Mouse (Mus musculus) neural tube, embryonic 12.5 days (tissue): ENCODE results near the gene Inava. TPM values are rescaled to one million over a fixed set of nuclear protein-coding genes. Genes with fewer than 3 reads are reported as not detected.

Experiments
- ATAC-seq: fragments of 200-750 bp; cut with Nextera tagmentation; 2 replicates; pipeline ENCODE4 v1.8.0; 2017; ENCODE audit warnings: low read depth, mild to moderate bottlenecking, moderate TSS enrichment, moderate library complexity; ENCODE audit not compliant: low FRiP score
- H3K27ac ChIP-seq: fragments of 300-500 bp; sonication (generic); 2 replicates; pipeline ENCODE4 v1.5.1; 2016
- H3K27me3 ChIP-seq: fragments of 300-500 bp; sonication (generic); replicated peaks from 2 replicates; pipeline ENCODE4 v1.6.1; 2016; ENCODE audit warnings: mild to moderate bottlenecking
- H3K36me3 ChIP-seq: fragments of 300-500 bp; sonication (generic); 2 replicates; pipeline ENCODE4 v1.6.1; 2016; ENCODE audit warnings: mild to moderate bottlenecking
- H3K4me1 ChIP-seq: fragments of 300-500 bp; sonication (generic); 2 replicates; pipeline ENCODE4 v1.6.1; 2016
- H3K4me2 ChIP-seq: fragments of 300-500 bp; sonication (generic); replicated peaks from 2 replicates; pipeline ENCODE4 v1.6.1; 2016; ENCODE audit warnings: mild to moderate bottlenecking
- H3K4me3 ChIP-seq: fragments of 300-500 bp; sonication (generic); 2 replicates; pipeline ENCODE4 v1.5.1; 2016
- H3K9ac ChIP-seq: fragments of 300-500 bp; sonication (generic); 2 replicates; pipeline ENCODE4 v1.6.1; 2016; ENCODE audit warnings: mild to moderate bottlenecking
- H3K9me3 ChIP-seq: fragments of 300-500 bp; sonication (generic); 2 replicates; pipeline ENCODE4 v1.6.1; 2016; ENCODE audit warnings: mild to moderate bottlenecking
- WGBS: fragments of 180-500 bp; shearing (Covaris S2); methylation state at CpG from one replicate; pipeline ENCODE4 v1.1.7; 2016; 5-methylcytosine and 5-hydroxymethylcytosine counted together
- polyA plus RNA-seq: library from polyadenylated mRNA; unstranded; fragments of >200 nt; fragmentation: Nextera tagmentation; extraction: Ambion mirVana; gene quantifications from 2 replicates; pipeline ENCODE4 v1.2.1, GENCODE M21; 2016

The Inava gene
- polyA plus RNA-seq = 10.3 and 10.6 TPM in 2 replicates

- peak within 1 kb of the TSS; percentile 55 for H3K4me3 ChIP-seq
- no peak within 1 kb of the TSS; the same call in 1 of the 2 replicates for H3K27ac ChIP-seq
- peak; percentile 83 for ATAC-seq
- under 1% methylated on average over 49 of the region's 51 CpGs for whole genome bisulfite sequencing
- H3K27me3 ChIP-seq = no peaks in the 10 kb centered on the region
- peaks cover 53% of the 10 kb centered on the region for H3K4me1 ChIP-seq
- H3K36me3 ChIP-seq = no peaks in the 10 kb centered on the region
- H3K9ac ChIP-seq = peak within 1 kb of the TSS; percentile 55
- H3K4me2 ChIP-seq = peak within 1 kb of the TSS; percentile 78
- H3K9me3 ChIP-seq = no peaks in the 10 kb centered on the region
These were observed at the start of gene Inava for GRCm38 (mm10) chr1:136233892-136234594. Gene Inava, minus strand, starts transcription at chr1:136234264.

GRCm38 (mm10) chr1:136277366-136277765, 43.3 kb upstream of the Inava start:
- Histone ChIP-seq H3K4me2 (no peak overlapping the region), H3K9ac (no peak overlapping the region), H3K4me1 (no peaks in the 10 kb centered on the region), H3K27ac (no peak overlapping the region), H3K27me3 (no peaks in the 10 kb centered on the region), H3K9me3 (no peaks in the 10 kb centered on the region), H3K36me3 (peaks cover 86% of the 10 kb centered on the region), H3K4me3 (no peak overlapping the region)
- 93% methylated on average over 8 of the region's 8 CpGs for WGBS
- no peak for ATAC-seq

- Histone ChIP-seq H3K9ac (no peak overlapping the region), H3K4me1 (no peaks in the 10 kb centered on the region), H3K36me3 (peaks cover 35% of the 10 kb centered on the region), H3K27me3 (no peaks in the 10 kb centered on the region), H3K27ac (no peak overlapping the region), H3K4me2 (no peak overlapping the region), H3K9me3 (no peaks in the 10 kb centered on the region), H3K4me3 (no peak overlapping the region)
- 84% methylated on average over 7 of the region's 7 CpGs for WGBS
- no peak for ATAC-seq
These were observed 34.2 kb upstream of the Inava start for GRCm38 (mm10) chr1:136268224-136268623.

GRCm38 (mm10) chr1:136266127-136266526, 32.1 kb upstream of the Inava start:
- 61% methylated on average over 6 of the region's 6 CpGs for WGBS
- no peak overlapping the region for H3K4me2 ChIP-seq

GRCm38 (mm10) chr1:136263355-136263754, 29.3 kb upstream of the Inava start:
- ATAC-seq = no peak
- Histone ChIP-seq H3K4me2 (no peak overlapping the region), H3K36me3 (peaks cover 5% of the 10 kb centered on the region; the same call in 1 of the 2 replicates), H3K9ac (0 out of 2 replicates have a peak overlapping the region, but pooled peaks have one; percentile 17), H3K27me3 (peaks cover 39% of the 10 kb centered on the region), H3K4me3 (no peak overlapping the region), H3K9me3 (no peaks in the 10 kb centered on the region), H3K4me1 (peaks cover 15% of the 10 kb centered on the region), H3K27ac (no peak overlapping the region)
- 85% methylated on average over 5 of the region's 5 CpGs for WGBS

More at GRCm38 (mm10) chr1:136266127-136266526, 32.1 kb upstream of the Inava start:
- Histone ChIP-seq H3K36me3 (peaks cover 14% of the 10 kb centered on the region), H3K4me1 (no peaks in the 10 kb centered on the region), H3K4me3 (no peak overlapping the region), H3K9me3 (no peaks in the 10 kb centered on the region), H3K27me3 (peaks cover 11% of the 10 kb centered on the region), H3K27ac (no peak overlapping the region), H3K9ac (no peak overlapping the region)
- ATAC-seq = no peak

- H3K4me1 ChIP-seq = peaks cover 15% of the 10 kb centered on the region
- H3K36me3 ChIP-seq = no peaks in the 10 kb centered on the region
- H3K9me3 ChIP-seq = no peaks in the 10 kb centered on the region
- no peak within 1 kb of the TSS for H3K27ac ChIP-seq
- peak within 1 kb of the TSS; percentile 95 for H3K4me2 ChIP-seq
- WGBS = 7% methylated on average over 28 of the region's 28 CpGs
- peak within 1 kb of the TSS; percentile 56 for H3K9ac ChIP-seq
- peak within 1 kb of the TSS; percentile 48 for H3K4me3 ChIP-seq
- H3K27me3 ChIP-seq = peaks cover 51% of the 10 kb centered on the region
- ATAC-seq = peak; percentile 49
These were observed 26.7 kb upstream of the Inava start, which contains the start of gene Gpr25 for GRCm38 (mm10) chr1:136260635-136261238. Gene Gpr25, minus strand, starts transcription at chr1:136260873.

- no peak overlapping the region for H3K27ac ChIP-seq
- H3K4me3 ChIP-seq = peak overlapping the region; percentile 48
These were observed 26.0 kb upstream of the Inava start for GRCm38 (mm10) chr1:136259893-136260634.

GRCm38 (mm10) chr1:136259543-136259892, 25.5 kb upstream of the Inava start:
- peak overlapping the region; percentile 56; the same call in 1 of the 2 replicates for H3K9ac ChIP-seq
- peak overlapping the region; percentile 95 for H3K4me2 ChIP-seq
- H3K4me1 ChIP-seq = peaks cover 20% of the 10 kb centered on the region
- no peak overlapping the region for H3K27ac ChIP-seq
- H3K4me3 ChIP-seq = peak overlapping the region; percentile 48
- H3K9me3 ChIP-seq = no peaks in the 10 kb centered on the region
- H3K27me3 ChIP-seq = peaks cover 51% of the 10 kb centered on the region
- no peak; the same call in 1 of the 2 replicates for ATAC-seq
- WGBS = 3% methylated on average over 16 of the region's 16 CpGs
- H3K36me3 ChIP-seq = no peaks in the 10 kb centered on the region

More at GRCm38 (mm10) chr1:136259893-136260634, 26.0 kb upstream of the Inava start:
- Histone ChIP-seq H3K4me1 (peaks cover 19% of the 10 kb centered on the region), H3K9ac (peak overlapping the region; percentile 56), H3K36me3 (no peaks in the 10 kb centered on the region), H3K27me3 (peaks cover 51% of the 10 kb centered on the region), H3K4me2 (peak overlapping the region; percentile 95), H3K9me3 (no peaks in the 10 kb centered on the region)
- under 1% methylated on average over 95 of the region's 95 CpGs for WGBS
- peak; percentile 78 for ATAC-seq

- Histone ChIP-seq H3K4me2 (no peak overlapping the region), H3K27ac (no peak overlapping the region), H3K27me3 (peaks cover 51% of the 10 kb centered on the region), H3K4me3 (no peak overlapping the region), H3K9ac (no peak overlapping the region), H3K4me1 (peaks cover 20% of the 10 kb centered on the region), H3K9me3 (no peaks in the 10 kb centered on the region), H3K36me3 (no peaks in the 10 kb centered on the region)
- no peak for ATAC-seq
- WGBS = 75% methylated on average over 9 of the region's 9 CpGs
These were observed 24.4 kb upstream of the Inava start for GRCm38 (mm10) chr1:136258495-136258894.

GRCm38 (mm10) chr1:136255657-136256056, 21.6 kb upstream of the Inava start:
- ATAC-seq = no peak
- no peak overlapping the region for H3K4me3 ChIP-seq
- 33% methylated on average over 8 of the region's 8 CpGs for WGBS
- peaks cover 17% of the 10 kb centered on the region for H3K4me1 ChIP-seq
- H3K9me3 ChIP-seq = no peaks in the 10 kb centered on the region
- no peak overlapping the region for H3K4me2 ChIP-seq
- no peaks in the 10 kb centered on the region for H3K36me3 ChIP-seq
- no peak overlapping the region for H3K9ac ChIP-seq
- peaks cover 35% of the 10 kb centered on the region for H3K27me3 ChIP-seq
- H3K27ac ChIP-seq = no peak overlapping the region

GRCm38 (mm10) chr1:136255174-136255573, 21.1 kb upstream of the Inava start:
- no peak for ATAC-seq
- H3K4me3 ChIP-seq = no peak overlapping the region
- H3K9ac ChIP-seq = no peak overlapping the region
- no peak overlapping the region for H3K27ac ChIP-seq
- peaks cover 30% of the 10 kb centered on the region for H3K27me3 ChIP-seq
- no peak overlapping the region for H3K4me2 ChIP-seq
- H3K4me1 ChIP-seq = peaks cover 13% of the 10 kb centered on the region
- 44% methylated on average over 6 of the region's 6 CpGs for whole genome bisulfite sequencing
- no peaks in the 10 kb centered on the region for H3K9me3 ChIP-seq
- H3K36me3 ChIP-seq = no peaks in the 10 kb centered on the region

- Histone ChIP-seq H3K9me3 (no peaks in the 10 kb centered on the region), H3K4me3 (no peak overlapping the region), H3K9ac (no peak overlapping the region), H3K36me3 (no peaks in the 10 kb centered on the region), H3K4me1 (peaks cover 7% of the 10 kb centered on the region), H3K27me3 (peaks cover 24% of the 10 kb centered on the region), H3K27ac (no peak overlapping the region), H3K4me2 (no peak overlapping the region)
- 86% methylated on average over 10 of the region's 10 CpGs for WGBS
- no peak for ATAC-seq
These were observed 20.5 kb upstream of the Inava start for GRCm38 (mm10) chr1:136254503-136255065.
